Mouse (Mus musculus) heart, embryonic 14.5 days (tissue): ENCODE data around the gene 2010111I01Rik. TPM values are rescaled to one million over a fixed set of nuclear protein-coding genes. Genes with fewer than 3 reads are reported as not detected.

Experiments
- ATAC-seq: fragments of 200-750 bp; cut with Nextera tagmentation; 2 replicates; pipeline ENCODE4 v1.8.0; 2017; ENCODE audit warnings: low read depth, moderate TSS enrichment; ENCODE audit not compliant: insufficient number of reproducible peaks, insufficient read depth, low FRiP score
- H3K27ac ChIP-seq, 2 experiments: fragments of 200-500 bp in 1 of 2; fragments of 300-500 bp in 1 of 2; sonication (generic) in 1 of 2; replicated peaks in 1 of 2; 2 replicates each; pipeline ENCODE4 v1.5.1; 2012 to 2014; ENCODE audit warnings: low read depth in 2 of 2, low read length in 2 of 2, control low read depth in 1 of 2, mild to moderate bottlenecking in 1 of 2, mixed read lengths in 1 of 2; ENCODE audit not compliant: control insufficient read depth in 1 of 2, insufficient read depth in 1 of 2
- H3K27me3 ChIP-seq: fragments of 300-500 bp; sonication (generic); 2 replicates; pipeline ENCODE4 v1.6.1; 2014; ENCODE audit warnings: mild to moderate bottlenecking, low read length, control low read depth; ENCODE audit not compliant: control insufficient read depth, insufficient read depth
- H3K36me3 ChIP-seq: fragments of 300-500 bp; sonication (generic); 2 replicates; pipeline ENCODE4 v1.6.1; 2014; ENCODE audit warnings: mild to moderate bottlenecking, control low read depth, low read length, mixed read lengths; ENCODE audit not compliant: control insufficient read depth, insufficient read depth
- H3K4me1 ChIP-seq, 2 experiments: fragments of 200-500 bp in 1 of 2; fragments of 300-500 bp in 1 of 2; sonication (generic) in 1 of 2; 2 replicates each; pipeline ENCODE4 v1.6.1; 2012 to 2014; ENCODE audit warnings: low read length in 2 of 2, control low read depth in 1 of 2, mixed read lengths in 1 of 2; ENCODE audit not compliant: control insufficient read depth in 2 of 2, insufficient read depth in 2 of 2
- H3K4me2 ChIP-seq: fragments of 300-500 bp; sonication (generic); 2 replicates; pipeline ENCODE4 v1.6.1; 2014; ENCODE audit warnings: mild to moderate bottlenecking, low read length
- H3K4me3 ChIP-seq, 2 experiments: fragments of 200-500 bp in 1 of 2; fragments of 300-500 bp in 1 of 2; sonication (generic) in 1 of 2; 2 replicates each; pipeline ENCODE4 v1.5.1; 2012 to 2014; ENCODE audit warnings: low read length in 2 of 2, mild to moderate bottlenecking in 2 of 2, control low read depth in 1 of 2, low read depth in 1 of 2, moderate library complexity in 1 of 2; ENCODE audit not compliant: control insufficient read depth in 1 of 2, insufficient read depth in 1 of 2
- H3K9ac ChIP-seq: fragments of 300-500 bp; sonication (generic); 2 replicates; pipeline ENCODE4 v1.6.1; 2014; ENCODE audit warnings: mild to moderate bottlenecking, low read length
- H3K9me3 ChIP-seq: fragments of 300-500 bp; sonication (generic); 2 replicates; pipeline ENCODE4 v1.6.1; 2016; ENCODE audit warnings: low read length, control low read depth; ENCODE audit not compliant: control insufficient read depth
- WGBS: fragments of 180-500 bp; shearing (Covaris S2); extraction: QIAGEN DNeasy Blood & Tissue Kit; methylation state at CpG from one replicate; pipeline ENCODE4 v1.1.7; 2014; 5-methylcytosine and 5-hydroxymethylcytosine counted together
- polyA plus RNA-seq: library from polyadenylated mRNA; unstranded; fragments of >200 nt; fragmentation: Nextera tagmentation; extraction: Ambion mirVana; gene quantifications from 2 replicates; pipeline ENCODE4 v1.2.1, GENCODE M21; 2014

The 2010111I01Rik gene
- polyA plus RNA-seq, 1 experiment from 2014 or later: 69.5 TPM

DNA sequence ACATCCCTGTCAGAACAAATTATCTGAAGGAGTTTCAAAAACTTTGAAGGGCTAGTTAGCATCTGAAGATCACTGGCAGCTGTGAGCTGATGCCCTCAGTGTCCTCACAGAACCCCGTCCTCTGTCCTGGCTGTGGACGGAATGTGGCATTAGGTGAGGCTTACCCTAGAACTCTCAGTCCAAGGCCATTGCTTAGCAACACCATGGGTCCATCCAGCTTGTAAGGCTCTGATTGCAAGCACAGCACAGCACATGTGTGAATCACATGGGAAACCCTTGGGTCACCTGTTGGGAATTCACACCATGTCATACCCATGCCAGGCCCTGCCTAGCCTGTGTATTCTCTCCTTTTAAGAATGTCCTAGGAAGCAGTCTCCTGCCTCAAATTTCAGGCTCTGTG is 332.3 kb downstream of the 2010111I01Rik start:
- WGBS: 86% methylated on average over 2 of the region's 2 CpGs
- Histone ChIP-seq H3K4me2 (no peak overlapping the region), H3K27me3 (no peaks in the 10 kb centered on the region), H3K9me3 (no peaks in the 10 kb centered on the region), H3K4me3 (no peak overlapping the region), H3K4me1 (peaks cover 14 to 24% of the 10 kb centered on the region in 2 experiments), H3K27ac (no peak overlapping the region), H3K36me3 (peaks cover 77% of the 10 kb centered on the region), H3K9ac (no peak overlapping the region)
- no peak for ATAC-seq

DNA sequence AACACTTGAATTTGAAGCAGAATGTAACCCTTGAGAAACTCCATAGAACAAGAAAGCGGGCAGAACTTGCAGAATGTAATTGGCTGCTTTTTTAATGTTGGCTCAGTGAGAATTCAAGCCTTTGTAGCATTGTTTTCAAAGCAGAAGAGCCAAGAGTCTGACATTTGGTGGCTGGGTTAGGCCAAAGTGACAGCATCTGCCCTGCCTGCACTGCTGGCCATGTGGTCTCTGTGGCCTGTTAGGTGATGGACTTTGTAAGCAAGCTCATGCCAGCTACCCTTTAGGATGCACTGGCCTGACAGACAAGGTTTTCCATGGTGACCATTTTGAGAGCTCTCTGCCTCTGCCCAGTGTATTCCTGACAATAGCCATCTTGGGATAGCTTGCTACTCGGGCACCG is 333.2 kb downstream of the 2010111I01Rik start:
- H3K27me3 ChIP-seq: no peaks in the 10 kb centered on the region
- H3K4me3 ChIP-seq: no peak overlapping the region
- peaks cover 79% of the 10 kb centered on the region for H3K36me3 ChIP-seq
- no peaks in the 10 kb centered on the region for H3K9me3 ChIP-seq
- ATAC-seq: no peak
- WGBS: 96% methylated on average over 3 of the region's 3 CpGs
- H3K4me2 ChIP-seq: no peak overlapping the region
- H3K4me1 ChIP-seq: peaks cover 12 to 22% of the 10 kb centered on the region in 2 experiments
- no peak overlapping the region for H3K27ac ChIP-seq
- H3K9ac ChIP-seq: no peak overlapping the region

GRCm38 (mm10) chr13:63298931-63299330 is 334.2 kb downstream of the 2010111I01Rik start:
- no peak for ATAC-seq
- WGBS: 91% methylated on average over 5 of the region's 5 CpGs
- peaks cover 89% of the 10 kb centered on the region for H3K36me3 ChIP-seq
- no peak overlapping the region for H3K4me2 ChIP-seq
- H3K27ac ChIP-seq: no peak overlapping the region
- H3K9ac ChIP-seq: no peak overlapping the region
- H3K27me3 ChIP-seq: no peaks in the 10 kb centered on the region
- H3K4me3 ChIP-seq: no peak overlapping the region
- H3K9me3 ChIP-seq: no peaks in the 10 kb centered on the region
- peaks cover 9 to 13% of the 10 kb centered on the region in 2 experiments for H3K4me1 ChIP-seq

GRCm38 (mm10) chr13:63300929-63301328 is 336.2 kb downstream of the 2010111I01Rik start:
- H3K4me2 ChIP-seq: no peak overlapping the region
- no peak for ATAC-seq
- no peak overlapping the region for H3K4me3 ChIP-seq
- H3K27ac ChIP-seq: no peak overlapping the region
- no peaks in the 10 kb centered on the region for H3K9me3 ChIP-seq
- H3K4me1 ChIP-seq: no peaks in the 10 kb centered on the region
- H3K36me3 ChIP-seq: peaks cover 98% of the 10 kb centered on the region
- H3K27me3 ChIP-seq: no peaks in the 10 kb centered on the region
- WGBS: 82% methylated on average over 7 of the region's 7 CpGs
- H3K9ac ChIP-seq: no peak overlapping the region

- H3K27ac ChIP-seq: no peak overlapping the region
- 62% methylated on average over 3 of the region's 3 CpGs for WGBS
- peaks cover 95% of the 10 kb centered on the region for H3K36me3 ChIP-seq
- no peak overlapping the region for H3K9ac ChIP-seq
- no peaks in the 10 kb centered on the region for H3K4me1 ChIP-seq
- no peak overlapping the region for H3K4me2 ChIP-seq
- H3K27me3 ChIP-seq: no peaks in the 10 kb centered on the region
- ATAC-seq: no peak
- H3K4me3 ChIP-seq: no peak overlapping the region
- H3K9me3 ChIP-seq: no peaks in the 10 kb centered on the region
These were observed 337.1 kb downstream of the 2010111I01Rik start for GRCm38 (mm10) chr13:63301764-63302209.

DNA sequence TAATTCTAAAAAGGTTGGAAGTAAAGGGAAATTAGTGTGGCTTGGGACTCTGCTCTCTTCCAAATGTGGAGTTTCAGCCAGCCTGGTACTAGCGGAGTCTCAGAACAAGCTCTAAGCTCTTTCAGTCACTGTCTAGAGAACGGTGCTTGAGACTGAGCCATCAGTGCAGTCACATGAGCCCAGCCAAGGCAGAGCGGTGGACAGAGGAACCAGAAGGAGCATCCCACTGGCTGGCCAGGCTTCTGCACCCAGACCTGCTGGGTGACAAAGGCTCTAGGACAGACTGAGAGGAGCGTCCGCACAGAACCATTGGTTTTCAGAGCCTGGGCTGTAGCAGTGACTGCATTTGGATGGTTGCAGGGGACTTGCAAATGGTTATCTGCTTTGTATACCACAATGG is 337.7 kb downstream of the 2010111I01Rik start:
- Histone ChIP-seq H3K27ac (no peak overlapping the region), H3K4me1 (no peaks in the 10 kb centered on the region), H3K4me2 (no peak overlapping the region), H3K9me3 (no peaks in the 10 kb centered on the region), H3K36me3 (peaks cover 89% of the 10 kb centered on the region), H3K9ac (no peak overlapping the region), H3K27me3 (no peaks in the 10 kb centered on the region), H3K4me3 (no peak overlapping the region)
- WGBS: 94% methylated on average over 5 of the region's 5 CpGs
- ATAC-seq: no peak

DNA sequence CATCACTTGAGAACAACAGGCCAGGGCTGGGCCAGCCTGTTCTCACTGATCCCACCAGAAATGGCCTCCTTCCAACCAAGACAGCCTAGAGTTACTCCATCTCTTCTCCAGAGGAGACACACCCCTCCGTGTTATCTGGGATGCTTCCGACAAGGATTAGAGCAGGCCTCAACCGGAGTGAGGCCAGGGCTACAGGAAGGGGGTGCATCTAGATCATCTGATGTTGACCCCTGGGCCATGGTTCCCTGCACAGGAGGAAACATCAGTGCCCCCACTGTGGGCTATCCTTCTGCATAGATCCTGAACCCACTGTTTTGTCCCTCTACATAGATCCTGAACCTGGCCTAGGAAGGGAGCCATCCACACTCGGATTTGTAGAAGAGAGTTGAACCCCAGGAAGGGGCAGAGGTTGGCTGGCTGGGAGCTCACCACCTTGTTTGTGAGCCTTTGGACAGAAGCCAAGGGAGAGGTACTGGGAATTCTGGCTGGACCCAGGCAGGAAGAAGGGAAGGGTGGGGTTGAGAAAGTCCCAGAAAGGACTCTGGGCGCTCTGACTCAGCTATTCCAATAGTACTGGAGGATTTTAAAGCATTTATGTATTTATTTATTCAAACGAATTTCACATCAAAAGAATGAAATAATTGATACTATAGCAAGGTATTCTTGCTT is 339.6 kb downstream of the 2010111I01Rik start:
- Histone ChIP-seq H3K4me1 (peaks cover 6 to 9% of the 10 kb centered on the region in 2 experiments), H3K27ac (no peak overlapping the region), H3K9ac (no peak overlapping the region), H3K27me3 (no peaks in the 10 kb centered on the region), H3K4me2 (no peak overlapping the region), H3K4me3 (no peak overlapping the region), H3K9me3 (no peaks in the 10 kb centered on the region), H3K36me3 (peaks cover 83% of the 10 kb centered on the region)
- 47% methylated on average over 6 of the region's 6 CpGs for WGBS
- ATAC-seq: no peak

GRCm38 (mm10) chr13:63304799-63305159 is 340.1 kb downstream of the 2010111I01Rik start:
- no peak overlapping the region for H3K27ac ChIP-seq
- ATAC-seq: no peak
- no peaks in the 10 kb centered on the region for H3K9me3 ChIP-seq
- H3K9ac ChIP-seq: no peak overlapping the region
- H3K27me3 ChIP-seq: no peaks in the 10 kb centered on the region
- no peak overlapping the region for H3K4me2 ChIP-seq
- peaks cover 78% of the 10 kb centered on the region for H3K36me3 ChIP-seq
- no peak overlapping the region for H3K4me3 ChIP-seq
- WGBS: 69% methylated on average over 3 of the region's 3 CpGs
- peaks cover 8 to 10% of the 10 kb centered on the region in 2 experiments for H3K4me1 ChIP-seq
